Mouse (Mus musculus): ENCODE results near the gene Rbbp4. TPM values are rescaled to one million over a fixed set of nuclear protein-coding genes. Genes with fewer than 3 reads are reported as not detected.

Gene Rbbp4
- polyA plus RNA-seq (2012; rRNA removed) = 104 and 107 TPM in 2 replicates

DNA sequence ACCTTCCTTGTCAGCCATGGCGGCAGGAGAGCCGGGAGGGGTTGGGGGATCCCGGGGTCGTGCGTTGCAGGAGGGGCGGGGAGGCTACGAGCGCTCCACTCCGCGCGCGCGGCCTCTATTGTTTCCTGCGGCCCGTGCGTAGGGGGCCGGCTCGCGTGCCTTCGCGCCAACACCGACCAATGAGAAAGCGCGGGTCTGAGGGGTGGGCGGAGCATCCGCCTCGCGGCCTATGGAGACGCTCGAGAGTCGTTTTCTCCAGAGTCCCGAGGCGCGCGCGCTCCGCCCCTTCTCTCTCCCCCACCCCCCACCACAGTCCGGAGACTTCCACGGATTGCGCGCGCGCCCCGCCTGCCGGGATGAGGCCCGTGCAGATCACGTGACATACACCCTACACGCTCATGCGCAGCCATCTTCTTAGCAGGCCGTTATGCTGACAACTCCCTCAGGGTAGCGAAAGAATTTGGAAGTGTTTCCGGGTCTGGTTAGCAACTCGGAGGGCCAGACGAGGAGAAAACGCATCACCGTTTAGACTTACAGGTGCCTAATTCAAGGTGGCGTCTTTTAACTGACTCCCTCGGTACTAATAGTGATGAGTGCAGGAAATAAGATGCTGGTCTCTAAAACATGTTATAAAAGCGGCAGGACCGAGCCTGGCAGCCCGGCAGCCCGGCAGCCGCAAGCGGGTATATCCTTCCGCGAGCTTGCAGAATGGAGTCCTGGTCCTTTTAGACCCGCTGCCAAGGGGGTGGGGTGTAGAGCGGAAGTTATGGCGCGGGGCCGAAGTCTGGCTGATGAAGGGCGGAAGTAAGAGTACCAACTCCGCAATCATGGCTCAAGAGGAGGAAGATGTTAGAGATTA, at the start of gene Rbbp4, which contains the start of gene Zbtb8os:
Rbbp4 (minus strand) TSS at position 155 of the 859 bp plus-strand sequence.
Zbtb8os (plus strand) TSS at position 480 of the 859 bp plus-strand sequence.

DNA sequence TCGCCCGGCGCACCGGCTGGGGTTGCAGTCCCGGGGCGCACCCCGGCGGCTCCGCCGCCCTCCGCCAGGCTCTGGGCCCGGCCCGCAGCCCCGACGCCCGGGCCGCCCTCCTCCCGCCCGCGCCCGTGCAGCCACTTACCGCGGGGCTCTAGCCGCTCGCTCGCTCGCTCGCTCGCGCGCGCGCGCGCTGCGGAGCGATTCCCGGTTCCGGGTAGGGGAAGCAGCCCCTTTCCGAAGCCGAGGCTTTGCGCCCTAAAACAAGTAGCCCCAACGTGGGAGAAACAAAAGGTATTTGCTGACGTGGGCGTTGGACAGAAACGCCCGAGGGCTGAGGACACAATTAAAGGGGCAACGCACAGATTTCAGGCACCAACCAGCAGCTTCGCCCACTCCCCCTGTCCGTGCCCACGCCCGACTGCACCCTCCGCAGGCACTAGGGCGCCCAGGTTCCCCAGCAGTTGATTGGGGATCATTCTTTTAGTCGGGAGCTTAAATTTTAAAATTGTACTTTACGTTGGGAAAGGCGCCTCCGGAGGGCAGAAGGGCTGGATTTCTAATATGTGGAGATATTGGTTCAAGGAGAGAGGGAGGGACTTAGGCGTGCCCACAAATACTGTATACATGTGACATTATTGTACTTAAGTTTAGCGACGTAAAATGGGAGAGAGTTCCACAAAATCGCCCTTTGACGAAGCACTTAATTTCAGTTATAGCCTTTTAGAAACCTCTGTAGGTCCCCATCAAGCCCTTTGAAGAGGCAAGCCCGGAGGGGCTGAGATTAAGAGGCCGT, 42.6 kb upstream of the Rbbp4 start, which contains the start of gene Zbtb8a:
Zbtb8a (minus strand) TSS at position 516 of the 790 bp plus-strand sequence.

DNA sequence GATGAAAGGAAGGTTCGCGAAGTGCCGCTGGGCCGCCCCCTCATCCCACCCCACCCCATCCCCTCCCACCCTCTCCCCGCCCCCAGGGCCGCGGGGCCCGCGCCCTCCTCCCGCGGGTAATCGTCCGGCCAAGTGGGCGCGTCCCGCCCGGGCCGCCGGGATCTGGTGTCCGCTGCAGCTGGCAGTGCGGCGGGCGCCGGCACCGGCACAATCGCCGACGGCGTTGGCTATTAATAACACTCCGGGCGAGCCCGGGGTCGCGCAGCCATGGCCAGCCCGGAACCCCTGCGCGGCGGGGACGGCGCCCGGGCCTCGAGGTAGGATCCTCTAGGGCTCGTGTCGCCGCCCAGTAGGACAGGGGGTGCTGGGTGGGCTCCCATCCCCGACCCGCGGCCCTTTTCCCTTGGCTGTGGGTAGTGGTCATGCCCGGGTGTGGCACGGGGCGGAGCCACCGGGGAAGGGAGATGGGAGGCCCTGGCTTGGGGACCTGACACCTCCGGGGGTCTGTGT, 47.6 kb downstream of the Rbbp4 start, which contains the start of gene Sync:
Sync (plus strand) TSS at position 146 of the 510 bp plus-strand sequence.

DNA sequence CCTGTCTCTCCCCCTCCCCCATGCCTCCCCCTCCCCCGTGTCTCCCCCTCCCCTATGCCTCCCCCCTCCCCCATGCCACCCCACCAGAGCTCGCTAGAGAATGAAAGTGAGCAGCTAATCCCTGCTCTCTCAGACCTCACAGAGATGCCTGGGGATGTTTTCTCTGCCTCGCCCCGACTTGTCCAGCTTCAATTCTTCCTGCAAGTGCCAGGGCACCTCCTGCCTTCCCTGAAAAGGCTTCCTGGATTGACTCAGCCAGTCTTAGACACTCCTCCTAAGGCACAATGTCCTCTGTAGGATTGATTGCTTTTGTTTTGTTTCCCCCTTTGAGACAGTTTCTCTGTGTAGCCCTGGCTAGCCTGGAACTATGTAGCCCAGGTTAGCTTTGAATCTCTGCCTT, 74.0 kb downstream of the Rbbp4 start, which contains the start of gene C77080:
C77080 (minus strand) TSS at position 209 of the 400 bp plus-strand sequence.

Other genes starting within 250 kb of the Rbbp4 start
- 0.20 and 0.70 TPM in 2 replicates for gene Tmem54, start 229.8 kb downstream of the Rbbp4 start, polyA plus RNA-seq (2012; rRNA removed)
- 140 and 145 TPM in 2 replicates for gene Hpca, start 213.3 kb downstream of the Rbbp4 start, polyA plus RNA-seq (2012; rRNA removed)
- 9.8 and 12.3 TPM in 2 replicates for gene Fndc5, start 198.4 kb downstream of the Rbbp4 start, polyA plus RNA-seq (2012; rRNA removed)
- gene S100pbp, start 145.6 kb downstream of the Rbbp4 start, polyA plus RNA-seq (2012; rRNA removed) = 36.1 and 36.6 TPM in 2 replicates
- 76.6 and 79.1 TPM in 2 replicates for gene Yars, start 145.6 kb downstream of the Rbbp4 start, polyA plus RNA-seq (2012; rRNA removed)
- gene C77080, start 74.0 kb downstream of the Rbbp4 start, polyA plus RNA-seq (2012; rRNA removed) = 9.1 and 9.4 TPM in 2 replicates
- 0.74 and 1.4 TPM in 2 replicates for gene Sync, start 47.8 kb downstream of the Rbbp4 start, polyA plus RNA-seq (2012; rRNA removed)
- gene Zbtb8os, start 325 bp upstream of the Rbbp4 start, polyA plus RNA-seq (2012; rRNA removed) = 18.9 and 20.1 TPM in 2 replicates
- gene Zbtb8a, start 42.7 kb upstream of the Rbbp4 start, polyA plus RNA-seq (2012; rRNA removed) = 19.4 and 19.8 TPM in 2 replicates
- gene Zbtb8b, start 105.5 kb upstream of the Rbbp4 start, polyA plus RNA-seq (2012; rRNA removed) = 6.8 and 6.9 TPM in 2 replicates
- 16.2 and 21.8 TPM in 2 replicates for gene Bsdc1, start 126.2 kb upstream of the Rbbp4 start, polyA plus RNA-seq (2012; rRNA removed)
- gene Tssk3, start 155.7 kb upstream of the Rbbp4 start, polyA plus RNA-seq (2012; rRNA removed) = 0.41 and 0.62 TPM in 2 replicates
- gene Fam229a, start 155.8 kb upstream of the Rbbp4 start, polyA plus RNA-seq (2012; rRNA removed) = 0.74 and 0.80 TPM in 2 replicates
- 1,413 and 1,583 TPM in 2 replicates for gene Marcksl1, start 178.2 kb upstream of the Rbbp4 start, polyA plus RNA-seq (2012; rRNA removed)
- gene Hdac1, start 207.3 kb upstream of the Rbbp4 start, polyA plus RNA-seq (2012; rRNA removed) = 93.2 and 95.2 TPM in 2 replicates
- gene Lck, start 238.3 kb upstream of the Rbbp4 start, polyA plus RNA-seq (2012; rRNA removed) = 14.9 and 16.0 TPM in 2 replicates
- gene Fam167b, start 243.2 kb upstream of the Rbbp4 start, polyA plus RNA-seq (2012; rRNA removed) = 0.43 and 0.70 TPM in 2 replicates